Mouse (Mus musculus): ENCODE measurements around the gene Cryzl1.

- TF ChIP-seq CTCF (IDR thresholded peaks at IDR 0.05; ENCODE audit: control insufficient read depth, insufficient read depth, insufficient read length) = no peak
- no peak for TF ChIP-seq MYOG (IDR thresholded peaks at IDR 0.05; ENCODE audit: control insufficient read depth, extremely low read depth, insufficient read length)
- TF ChIP-seq CEBPB (IDR thresholded peaks at IDR 0.05; ENCODE audit: low read depth) = no peak
- TF ChIP-seq USF1 (IDR thresholded peaks at IDR 0.05; ENCODE audit: low read depth) = no peak
- no peak for TF ChIP-seq MAX (IDR thresholded peaks at IDR 0.05)
- no peak for TF ChIP-seq MYOD1 (IDR thresholded peaks at IDR 0.05; ENCODE audit: control insufficient read depth, insufficient read length, low read depth)
- no peak for TF ChIP-seq FOSL1 (IDR thresholded peaks at IDR 0.05; ENCODE audit: insufficient read depth, low read length, poor library complexity, severe bottlenecking)
Observed at GRCm38 (mm10) chr16:91730446-91730845, 1.7 kb upstream of the Cryzl1 start.

All from C2C12 (cell line).